Comparison of ENCODE assay signal across 10 mouse cellular contexts in genomic region chr6:52036077-52036476, GRCm38 (mm10). TPM values are rescaled to one million over a fixed set of nuclear protein-coding genes. Genes with fewer than 3 reads are reported as not detected.
DNase-seq lines count a peak whose midpoint lies in the region; ATAC-seq and TF ChIP-seq lines count a peak whose summit lies in the region.
"Had no signal": no experiment of that assay in that cellular context is flagged by ENCODE, and none has a peak within 500 bp of the region (broad histone marks: within the 10 kb centered on the region; RNA-seq: fewer than 3 reads in every experiment).

No protein-coding gene starts in this region.

- H3K4me1 ChIP-seq in E14TG2a.4 (replicated peaks; ENCODE audit: low read depth, low read length): peaks cover 39% of the 10 kb centered on the region
- H3K4me1 ChIP-seq in small intestine, adult 2 months (ENCODE audit: control insufficient read depth, insufficient read depth, insufficient read length, low read length): no peaks in the 10 kb centered on the region
- H3K4me1 ChIP-seq: liver, embryonic 13.5 days had no signal

- no peaks in the 10 kb centered on the region for H3K9me3 ChIP-seq in E14TG2a.4 (ENCODE audit: low read length)
- H3K9me3 ChIP-seq: liver, embryonic 13.5 days had no signal

- H3K27me3 ChIP-seq in E14TG2a.4 (ENCODE audit: insufficient read depth, low read length) (no peaks in the 10 kb centered on the region), Patski (no peaks in the 10 kb centered on the region)
- H3K27me3 ChIP-seq in small intestine, adult 2 months (ENCODE audit: control insufficient read depth, insufficient read depth, low read length): no peaks in the 10 kb centered on the region; the same call in 1 of the 2 replicates
- H3K27me3 ChIP-seq: liver, embryonic 13.5 days had no signal

- no peaks in the 10 kb centered on the region for H3K36me3 ChIP-seq in E14TG2a.4 (ENCODE audit: insufficient read depth, low read length)
- H3K36me3 ChIP-seq in small intestine, adult 2 months (ENCODE audit: control insufficient read depth, insufficient read depth, low read length): no peaks in the 10 kb centered on the region
- H3K36me3 ChIP-seq: liver, embryonic 13.5 days had no signal

- no peak overlapping the region for H3K4me3 ChIP-seq in layer of hippocampus, adult 2 months
- no peak overlapping the region for H3K4me3 ChIP-seq in E14TG2a.4 (replicated peaks; ENCODE audit: low read length)
- no peak overlapping the region for H3K4me3 ChIP-seq in small intestine, adult 2 months (ENCODE audit: low read depth, low read length)
- H3K4me3 ChIP-seq: liver, embryonic 13.5 days had no signal

- no peak for ATAC-seq in Patski
- ATAC-seq in granulocyte monocyte progenitor cell, adult 5-6 weeks (replicated peaks; ENCODE audit: poor library complexity, severe bottlenecking): no peak; the same call in 1 of the 2 replicates
- ATAC-seq: forebrain, embryonic 16.5 days had no signal

- H3K27ac ChIP-seq in layer of hippocampus, adult 2 months: no peak overlapping the region
- H3K27ac ChIP-seq in small intestine, adult 2 months (ENCODE audit: insufficient read depth, low read depth, low read length): no peak overlapping the region
- H3K27ac ChIP-seq: liver, embryonic 13.5 days had no signal

- CTCF ChIA-PET in Patski (lab: Charles Lee): no interaction called here

- no peak for TF ChIP-seq POLR2A in small intestine, adult 2 months (IDR thresholded peaks at IDR 0.05; ENCODE audit: low read depth, low read length)

- WGBS in small intestine, adult 2 months: 86% methylated on average over 4 of the region's 4 CpGs

- POLR2A ChIA-PET in Patski (lab: Charles Lee): no interaction called here

- in situ Hi-C loops in Patski (cut with MboI; ENCODE audit: low pct_unique_long_range_greater_than_20kb): no loop called here

- no peak for DNase-seq in layer of hippocampus, adult 2 months (ENCODE audit: low spot score in 2 of 2)
- no peak for DNase-seq in layer of hippocampus, postnatal 25 days (ENCODE audit: extremely low spot score in 1 of 2, low spot score in 1 of 2)
- DNase-seq in Patski (ENCODE audit: low read depth, low spot score): no peak
- no peak for DNase-seq in cerebellum, adult 11 months
- DNase-seq: liver, embryonic 13.5 days; right cerebral cortex, adult 18-20 months had no signal

- TF ChIP-seq CTCF in layer of hippocampus, adult 2 months (conservative IDR thresholded peaks at IDR 0.05): peak; percentile 57
- peak; percentile 89 for TF ChIP-seq CTCF in E14TG2a.4 (conservative IDR thresholded peaks at IDR 0.05; ENCODE audit: low read length)
- peak; percentile 58 for TF ChIP-seq CTCF in Patski (IDR thresholded peaks at IDR 0.05)
- 0 out of 2 replicates have a peak, but pooled peaks have one; percentile 18 for TF ChIP-seq CTCF in small intestine, adult 2 months (IDR thresholded peaks at IDR 0.05; ENCODE audit: extremely low read depth, insufficient read length, insufficient replicate concordance, low read depth, low read length)

RNA-seq across cellular contexts. Expression of gene Skap2, which starts 23.7 kb away (rescaled TPM):
- total RNA-seq in layer of hippocampus, adult 2 months (2021): 10 to 100 TPM; 14.1 to 15.7 TPM
- total RNA-seq in layer of hippocampus, postnatal 25 days (2021): 10 to 100 TPM; 13.1 to 13.6 TPM
- 83.3 TPM for polyA plus RNA-seq in Patski (2021)
- 2.7 and 6.5 TPM in 2 replicates for polyA plus RNA-seq in small intestine, adult 2 months (2012; rRNA removed)
- 83.9 and 91.6 TPM in 2 replicates for total RNA-seq in granulocyte monocyte progenitor cell, adult 5-6 weeks (2014; fragmentation: Nextera tagmentation)
- 163 and 204 TPM in 2 replicates for total RNA-seq in granulocyte monocyte progenitor cell, adult 5-6 weeks (2017)

Comparison
In these comparisons a context has a peak if more than half of its experiments do, and no peak if none do; other contexts are left out.
1. CTCF ChIP-seq: peak in every context shown above with its lines; median percentile 89 in E14TG2a.4; 58 in Patski; 57 in layer of hippocampus, adult 2 months; 18 in small intestine, adult 2 months.
2. RNA of gene Skap2, which starts 23.7 kb away (total RNA-seq): 83.9 to 204 TPM in granulocyte monocyte progenitor cell, adult 5-6 weeks; 14.1 to 15.7 TPM in layer of hippocampus, adult 2 months and 13.1 to 13.6 TPM in layer of hippocampus, postnatal 25 days; every median in the first group is over 4 times any median in the second.